Mouse (Mus musculus): Measurements from ENCODE around the gene Wsb2.
"Not testable (repeated sequence)": the region's sequence is repeated elsewhere in the genome, so short reads cannot be mapped to it uniquely, and the experiment has no call there.

The Wsb2 gene

DNA sequence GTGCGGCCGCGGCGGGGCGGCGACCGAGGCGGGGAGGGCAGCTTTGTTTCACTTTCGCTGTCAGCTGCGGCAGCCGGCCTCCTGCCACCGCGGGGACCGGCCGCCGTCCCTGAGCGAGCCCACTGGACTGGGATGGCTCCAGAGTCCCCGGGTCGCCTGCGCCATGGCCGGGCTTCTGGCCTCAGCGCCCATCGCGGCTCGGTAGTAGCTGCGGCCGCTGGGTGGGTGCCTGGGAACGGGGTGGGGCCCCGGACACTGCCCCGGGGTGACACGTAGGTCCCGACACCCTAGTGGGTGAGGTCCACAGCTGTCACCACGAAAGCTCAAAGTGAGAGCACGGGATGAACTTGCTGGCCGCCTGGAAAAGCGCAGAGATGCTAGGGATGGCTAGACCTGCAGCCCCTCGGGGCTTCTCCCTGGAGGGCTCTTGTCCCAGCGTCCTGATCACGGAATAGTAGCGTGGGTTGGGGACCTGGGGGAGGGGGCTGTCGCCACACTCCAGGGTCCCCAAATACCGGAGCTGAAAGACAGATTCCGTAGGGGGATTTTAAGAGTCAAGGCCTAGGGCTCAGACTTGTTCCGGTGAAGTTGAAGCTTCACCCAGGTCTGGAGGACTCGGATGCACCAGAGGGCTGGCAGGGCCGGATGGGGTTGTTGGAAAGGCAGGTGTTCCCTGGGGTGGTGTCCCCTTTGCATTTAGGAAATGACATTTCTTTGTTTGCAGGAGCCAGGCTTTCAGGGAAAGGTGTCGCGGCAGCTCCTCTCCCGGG is 559 bp downstream of the Wsb2 start:
- DNase-seq, result peak in 1 of 2 experiments; percentile 56

DNA sequence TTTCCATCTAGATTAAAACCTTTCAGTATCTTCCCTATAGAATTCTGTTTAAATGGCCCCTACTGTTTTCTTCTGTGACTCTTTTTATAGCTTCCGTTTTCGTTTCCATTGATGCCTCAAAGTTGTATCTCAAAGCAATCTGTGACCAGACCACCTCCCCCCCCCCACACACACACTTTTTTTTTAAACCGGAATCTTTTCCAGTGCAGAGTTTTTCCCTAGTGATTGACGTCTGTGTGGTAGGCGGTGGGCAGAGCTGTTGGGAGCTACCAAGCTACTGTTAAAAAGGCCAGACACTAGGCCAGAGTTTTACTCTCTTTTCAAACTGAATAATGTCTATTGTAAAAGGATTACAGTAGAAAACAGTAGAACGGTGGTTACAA is 1.1 kb downstream of the Wsb2 start:
- no peak for DNase-seq

DNA sequence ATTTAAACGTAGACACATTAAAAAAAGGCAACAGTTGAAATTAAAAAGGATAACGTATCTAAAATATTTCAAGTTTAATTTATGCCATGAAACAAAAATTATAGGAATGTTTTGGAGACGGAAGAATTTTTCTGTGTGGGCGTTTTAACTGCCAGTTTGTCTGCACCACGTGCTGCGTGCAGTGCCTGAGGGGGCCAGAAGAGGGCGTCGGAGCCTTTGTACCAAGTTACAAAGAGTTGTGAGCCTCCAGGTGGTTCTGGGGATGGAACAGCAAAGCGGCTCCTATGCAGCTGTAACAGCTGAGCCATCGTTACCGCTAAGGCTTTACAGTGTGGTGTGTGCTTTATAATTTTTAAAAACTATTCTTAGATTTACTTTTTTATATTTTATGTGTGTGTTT is 1.6 kb downstream of the Wsb2 start:
- DNase-seq, result peak; percentile 66 to 83

DNA sequence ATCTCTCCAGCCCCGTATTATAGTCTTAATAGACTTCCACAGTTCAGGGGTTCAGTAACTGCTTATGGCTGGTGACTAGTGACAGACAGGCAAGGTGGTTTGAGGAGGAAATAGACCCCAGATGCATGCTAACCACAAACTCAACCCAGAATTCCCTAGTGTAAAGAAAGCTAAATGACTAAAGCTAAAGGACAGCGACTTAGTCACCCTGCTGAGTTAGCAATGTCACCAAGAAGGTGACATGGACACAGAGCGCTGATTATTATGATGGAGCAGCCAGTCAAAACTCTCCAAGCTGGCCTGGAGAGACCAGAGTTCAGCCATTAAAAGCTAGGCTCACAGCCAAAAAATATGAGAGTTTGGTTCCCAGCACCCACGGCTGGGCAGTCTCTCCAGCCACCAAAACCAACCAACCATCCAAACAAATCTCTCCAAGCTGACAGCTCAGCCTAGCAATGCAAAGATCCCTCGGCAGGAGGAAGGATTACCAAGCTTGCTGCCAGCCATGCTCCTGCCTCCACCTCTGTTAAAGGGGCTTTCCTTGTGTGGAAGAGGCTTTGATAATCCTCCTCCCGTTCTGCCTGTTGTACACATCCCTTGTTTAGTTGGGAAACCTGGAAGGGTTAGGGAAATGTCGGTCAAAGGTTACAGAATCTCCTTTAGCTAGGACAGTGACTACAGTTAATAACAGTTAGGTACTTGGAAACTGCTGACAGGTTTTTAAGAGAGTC is 2.6 kb downstream of the Wsb2 start:
- DNase-seq, result no peak

DNA sequence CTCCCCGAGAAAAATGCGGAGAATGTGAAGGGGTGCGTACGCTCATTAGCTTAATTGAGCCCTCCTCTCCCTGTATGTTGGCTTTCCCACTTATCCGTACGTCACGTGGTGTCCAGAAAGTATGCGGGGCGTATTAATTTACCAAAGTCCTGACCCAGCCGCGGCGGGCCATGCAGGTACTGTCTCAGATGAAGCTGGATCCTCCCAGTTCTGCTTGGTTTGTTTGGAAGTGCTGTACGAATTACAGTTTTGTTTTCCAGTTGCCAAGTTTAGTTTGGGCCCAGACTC is 3.1 kb downstream of the Wsb2 start:
- no peak for DNase-seq

- no peak for DNase-seq
Observed at GRCm38 (mm10) chr5:117360631-117361541, 3.8 kb downstream of the Wsb2 start.

DNA sequence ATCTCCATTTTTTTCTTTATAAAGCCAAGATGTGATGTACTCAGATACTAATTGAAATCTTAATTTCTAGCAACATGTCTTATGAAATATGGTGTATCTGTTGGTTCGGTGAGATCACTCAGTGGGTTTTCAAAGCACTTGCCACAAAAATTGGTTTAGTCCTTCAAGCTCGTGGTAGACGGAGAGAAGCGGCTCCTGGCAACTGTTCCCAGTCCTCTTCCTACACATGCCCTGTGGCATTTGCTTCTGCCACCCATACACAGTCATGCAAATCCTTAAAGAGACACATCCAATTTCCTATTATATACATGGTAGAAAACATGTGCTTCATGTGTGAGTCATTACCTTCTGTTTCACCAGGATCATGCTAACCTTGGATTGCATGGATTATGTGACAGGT is 4.5 kb downstream of the Wsb2 start:
- no peak for DNase-seq

DNA sequence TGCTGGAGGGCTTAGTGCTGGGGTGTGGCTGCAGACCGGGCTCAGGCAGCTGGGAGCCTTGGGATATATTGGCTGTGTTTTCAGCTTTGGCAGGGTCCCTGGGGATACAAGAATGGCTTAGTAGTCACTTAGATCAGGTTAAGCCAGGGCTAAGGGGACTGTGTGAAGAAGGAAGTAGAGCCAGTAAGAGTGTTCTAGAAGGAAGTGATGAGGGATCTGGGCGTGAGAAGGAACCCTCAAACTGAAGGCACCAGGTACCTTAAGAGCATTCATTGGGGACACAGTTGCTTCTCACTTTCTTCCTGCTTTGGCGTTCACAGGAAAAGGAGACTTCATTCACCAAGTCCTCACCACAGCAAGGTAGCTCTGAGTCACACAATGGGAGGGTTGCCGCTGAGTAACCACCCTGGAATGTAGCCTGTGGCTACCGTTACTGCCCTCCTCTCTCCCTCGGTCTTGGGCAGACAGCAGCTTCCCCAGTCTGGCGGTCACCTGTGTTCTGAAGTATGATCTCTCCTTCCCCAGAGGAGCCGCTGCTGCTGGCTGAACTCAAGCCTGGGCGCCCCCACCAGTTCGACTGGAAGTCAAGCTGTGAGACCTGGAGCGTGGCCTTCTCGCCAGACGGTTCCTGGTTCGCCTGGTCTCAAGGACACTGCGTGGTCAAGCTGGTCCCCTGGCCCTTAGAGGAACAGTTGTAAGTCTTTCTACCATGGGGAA is 6.1 kb downstream of the Wsb2 start:
- DNase-seq, result peak; percentile 46 to 53

GRCm38 (mm10) chr5:117364821-117365220 is 7.7 kb downstream of the Wsb2 start:
- no peak for DNase-seq

GRCm38 (mm10) chr5:117365904-117366561 is 8.9 kb downstream of the Wsb2 start:
- no peak for DNase-seq

GRCm38 (mm10) chr5:117367206-117367605 is 10.1 kb downstream of the Wsb2 start:
- no peak for DNase-seq

GRCm38 (mm10) chr5:117370592-117370991 is 13.5 kb downstream of the Wsb2 start:
- DNase-seq, result peak in 1 of 2 experiments; percentile 47

GRCm38 (mm10) chr5:117373418-117373817 is 16.3 kb downstream of the Wsb2 start:
- no peak for DNase-seq

DNA sequence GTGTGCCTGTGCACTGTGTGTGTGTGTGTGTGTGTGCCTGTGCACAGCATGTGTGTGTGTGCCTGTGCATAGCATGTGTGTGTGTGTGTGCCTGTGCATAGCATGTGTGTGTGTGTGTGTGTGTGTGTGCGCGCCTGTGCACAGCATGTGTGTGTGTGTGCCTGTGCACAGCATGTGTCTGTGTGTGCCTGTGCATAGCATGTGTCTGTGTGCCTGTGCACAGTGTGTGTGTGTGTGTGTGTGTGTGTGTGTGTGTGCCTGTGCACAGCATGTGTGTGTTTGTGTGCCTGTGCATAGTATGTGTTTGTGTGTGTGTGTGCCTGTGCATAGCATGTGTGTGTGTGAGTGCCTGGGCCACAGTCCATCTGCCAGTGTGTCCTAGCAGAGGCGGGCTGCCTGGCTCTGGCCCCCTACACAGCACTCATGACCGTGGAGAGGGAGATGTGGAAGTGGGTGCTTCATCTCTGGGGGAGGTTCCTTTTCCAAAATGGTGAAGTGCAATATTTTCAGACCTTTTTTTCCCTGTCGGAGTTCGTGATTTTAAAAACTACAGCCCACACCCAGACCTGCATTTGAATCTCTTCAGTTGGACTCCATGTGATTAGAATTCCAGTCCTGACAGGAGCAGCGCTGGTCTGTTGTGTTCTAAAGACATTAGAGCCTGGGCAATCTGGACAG is 17.4 kb downstream of the Wsb2 start:
- no peak for DNase-seq

- DNase-seq, result no peak
Observed at GRCm38 (mm10) chr5:117376331-117376761, 19.2 kb downstream of the Wsb2 start.

DNA sequence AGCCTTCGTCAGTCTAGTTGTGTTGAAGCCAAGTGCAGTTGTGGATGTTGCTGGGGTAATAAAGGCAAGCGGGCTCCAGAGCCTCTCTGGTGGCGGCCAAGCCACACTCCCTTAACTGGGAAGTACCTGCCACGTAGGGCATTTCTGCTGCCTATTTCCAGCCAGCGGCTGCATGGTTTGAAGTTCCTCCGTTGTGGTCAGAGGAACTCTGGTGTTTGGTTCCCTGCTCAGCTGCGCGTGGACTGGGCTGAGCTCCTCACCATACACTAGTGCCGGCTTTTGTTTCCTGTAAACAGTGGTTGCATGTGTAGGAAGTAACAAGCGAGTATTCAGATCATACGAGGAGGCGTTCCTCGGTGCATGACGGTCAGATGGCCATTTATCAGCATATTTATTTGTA is 20.6 kb downstream of the Wsb2 start:
- DNase-seq, result not testable (repeated sequence)

DNA sequence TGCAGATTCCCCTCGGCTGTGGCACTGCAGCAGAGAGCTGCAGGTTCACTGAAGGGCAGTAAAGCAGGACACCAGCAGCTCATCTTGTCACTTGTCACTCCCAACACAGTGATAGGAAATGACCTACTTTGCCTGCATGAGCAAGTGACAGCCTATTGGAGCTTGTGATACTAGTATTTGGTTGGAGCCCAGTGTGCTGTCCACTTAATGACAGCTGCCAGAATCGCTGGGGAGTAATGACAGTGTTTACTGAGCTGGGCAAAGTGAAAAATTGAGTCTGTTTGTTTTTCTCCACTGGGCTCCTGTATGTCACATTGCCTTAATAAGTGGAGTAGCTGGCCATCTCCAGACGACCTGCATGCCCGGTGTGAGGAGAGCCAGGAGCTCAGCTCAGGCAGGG is 23.1 kb downstream of the Wsb2 start:
- DNase-seq, result no peak

GRCm38 (mm10) chr5:117381785-117382184 is 24.7 kb downstream of the Wsb2 start:
- DNase-seq, result no peak

GRCm38 (mm10) chr5:117383198-117383597 is 26.1 kb downstream of the Wsb2 start:
- DNase-seq, result no peak

- peak; percentile 60 to 70 for DNase-seq
Observed at GRCm38 (mm10) chr5:117388296-117388751, 31.2 kb downstream of the Wsb2 start.

GRCm38 (mm10) chr5:117388877-117389276 is 31.8 kb downstream of the Wsb2 start, which contains the start of gene Rfc5:
Gene Rfc5, minus strand, starts transcription at chr5:117389047.
- peak; percentile 92 to 96 for DNase-seq

Measured in cerebellum, postnatal 25 days (tissue).